Mouse (Mus musculus): Measurements from ENCODE around the gene Trim31. TPM values are rescaled to one million over a fixed set of nuclear protein-coding genes. Genes with fewer than 3 reads are reported as not detected.

Trim31 gene
- polyA plus RNA-seq, 2 experiments, result not detected

GRCm38 (mm10) chr17:36929236-36929932 is 31.5 kb downstream of the Trim31 start:
- no peak for TF ChIP-seq EP300 (IDR thresholded peaks at IDR 0.05; ENCODE audit: low read depth)
- no peak for TF ChIP-seq CTCF (IDR thresholded peaks at IDR 0.05; ENCODE audit: low read depth)
- no peak overlapping the region for H3K4me2 ChIP-seq (ENCODE audit: low read depth)
- no peak overlapping the region for H3K9ac ChIP-seq (replicated peaks)
- 57% methylated on average over 12 of the region's 12 CpGs for WGBS (ENCODE audit: insufficient replicate concordance)
- no peak overlapping the region for H3K4me3 ChIP-seq (ENCODE audit: insufficient read depth in 1 of 2, low read depth in 2 of 2, low read length in 2 of 2)
- no peaks in the 10 kb centered on the region for H3K9me3 ChIP-seq (ENCODE audit: control insufficient read depth, low read length)
- no peak for ATAC-seq (ENCODE audit: insufficient read depth)
- no peak overlapping the region for H3K27ac ChIP-seq
- no peaks in the 10 kb centered on the region for H3K4me1 ChIP-seq (replicated peaks; ENCODE audit: control insufficient read depth in 2 of 2, insufficient read depth in 2 of 2, low read length in 1 of 2)
- no peaks in the 10 kb centered on the region for H3K27me3 ChIP-seq (ENCODE audit: control insufficient read depth, insufficient read depth, low read length)
- no peaks in the 10 kb centered on the region for H3K36me3 ChIP-seq (replicated peaks; ENCODE audit: control insufficient read depth, insufficient read depth, low read depth)
- no peak for DNase-seq (ENCODE audit: low read depth in 3 of 3, low spot score in 3 of 3)

- no peak overlapping the region for H3K9ac ChIP-seq (replicated peaks)
Measured at GRCm38 (mm10) chr17:36930233-36930632, 32.3 kb downstream of the Trim31 start.

GRCm38 (mm10) chr17:36931130-36931529 is 33.2 kb downstream of the Trim31 start:
- Histone ChIP-seq H3K27ac (no peak overlapping the region), H3K4me1 (replicated peaks; ENCODE audit: control insufficient read depth in 2 of 2, insufficient read depth in 2 of 2, low read length in 1 of 2) (no peaks in the 10 kb centered on the region), H3K4me2 (ENCODE audit: low read depth) (no peak overlapping the region), H3K27me3 (ENCODE audit: control insufficient read depth, insufficient read depth, low read length) (no peaks in the 10 kb centered on the region), H3K36me3 (replicated peaks; ENCODE audit: control insufficient read depth, insufficient read depth, low read depth) (no peaks in the 10 kb centered on the region), H3K9me3 (ENCODE audit: control insufficient read depth, low read length) (no peaks in the 10 kb centered on the region), H3K9ac (replicated peaks) (no peak overlapping the region), H3K4me3 (ENCODE audit: insufficient read depth in 1 of 2, low read depth in 2 of 2, low read length in 2 of 2) (no peak overlapping the region)
- no peak for ATAC-seq (ENCODE audit: insufficient read depth)
- DNase-seq (ENCODE audit: low read depth in 3 of 3, low spot score in 3 of 3), result no peak
- 49% methylated on average over 4 of the region's 4 CpGs for WGBS (ENCODE audit: insufficient replicate concordance)
- TF ChIP-seq EP300 (IDR thresholded peaks at IDR 0.05; ENCODE audit: low read depth) (no peak), CTCF (IDR thresholded peaks at IDR 0.05; ENCODE audit: low read depth) (no peak)

More at GRCm38 (mm10) chr17:36930233-36930632, 32.3 kb downstream of the Trim31 start:
- Histone ChIP-seq H3K4me1 (replicated peaks; ENCODE audit: control insufficient read depth in 2 of 2, insufficient read depth in 2 of 2, low read length in 1 of 2) (no peaks in the 10 kb centered on the region), H3K27me3 (ENCODE audit: control insufficient read depth, insufficient read depth, low read length) (no peaks in the 10 kb centered on the region), H3K4me2 (ENCODE audit: low read depth) (no peak overlapping the region), H3K36me3 (replicated peaks; ENCODE audit: control insufficient read depth, insufficient read depth, low read depth) (no peaks in the 10 kb centered on the region), H3K9me3 (ENCODE audit: control insufficient read depth, low read length) (no peaks in the 10 kb centered on the region), H3K4me3 (ENCODE audit: insufficient read depth in 1 of 2, low read depth in 2 of 2, low read length in 2 of 2) (no peak overlapping the region), H3K27ac (no peak overlapping the region)
- ATAC-seq (ENCODE audit: insufficient read depth) (no peak), DNase-seq (ENCODE audit: low read depth in 3 of 3, low spot score in 3 of 3) (no peak)
- 46% methylated on average over 6 of the region's 6 CpGs for WGBS (ENCODE audit: insufficient replicate concordance)
- TF ChIP-seq CTCF (IDR thresholded peaks at IDR 0.05; ENCODE audit: low read depth), result no peak
- no peak for TF ChIP-seq EP300 (IDR thresholded peaks at IDR 0.05; ENCODE audit: low read depth)

GRCm38 (mm10) chr17:36931806-36932205 is 33.9 kb downstream of the Trim31 start:
- Histone ChIP-seq H3K4me1 (replicated peaks; ENCODE audit: control insufficient read depth in 2 of 2, insufficient read depth in 2 of 2, low read length in 1 of 2) (no peaks in the 10 kb centered on the region), H3K4me2 (ENCODE audit: low read depth) (no peak overlapping the region), H3K27ac (no peak overlapping the region), H3K9me3 (ENCODE audit: control insufficient read depth, low read length) (no peaks in the 10 kb centered on the region), H3K36me3 (replicated peaks; ENCODE audit: control insufficient read depth, insufficient read depth, low read depth) (no peaks in the 10 kb centered on the region), H3K9ac (replicated peaks) (no peak overlapping the region), H3K27me3 (ENCODE audit: control insufficient read depth, insufficient read depth, low read length) (no peaks in the 10 kb centered on the region), H3K4me3 (ENCODE audit: insufficient read depth in 1 of 2, low read depth in 2 of 2, low read length in 2 of 2) (no peak overlapping the region)
- DNase-seq (ENCODE audit: low read depth in 3 of 3, low spot score in 3 of 3) (no peak), ATAC-seq (ENCODE audit: insufficient read depth) (no peak)
- TF ChIP-seq CTCF (IDR thresholded peaks at IDR 0.05; ENCODE audit: low read depth) (no peak), EP300 (IDR thresholded peaks at IDR 0.05; ENCODE audit: low read depth) (no peak)
- WGBS (ENCODE audit: insufficient replicate concordance), result 26% methylated on average over 2 of the region's 2 CpGs

- Histone ChIP-seq H3K4me3 (ENCODE audit: insufficient read depth in 1 of 2, low read depth in 2 of 2, low read length in 2 of 2) (no peak overlapping the region), H3K9me3 (ENCODE audit: control insufficient read depth, low read length) (no peaks in the 10 kb centered on the region), H3K9ac (replicated peaks) (no peak overlapping the region), H3K27me3 (ENCODE audit: control insufficient read depth, insufficient read depth, low read length) (peaks cover 16% of the 10 kb centered on the region), H3K36me3 (replicated peaks; ENCODE audit: control insufficient read depth, insufficient read depth, low read depth) (no peaks in the 10 kb centered on the region), H3K27ac (no peak overlapping the region), H3K4me1 (replicated peaks; ENCODE audit: control insufficient read depth in 2 of 2, insufficient read depth in 2 of 2, low read length in 1 of 2) (no peaks in the 10 kb centered on the region), H3K4me2 (ENCODE audit: low read depth) (no peak overlapping the region)
- TF ChIP-seq EP300 (IDR thresholded peaks at IDR 0.05; ENCODE audit: low read depth), result no peak
- 46% methylated on average over 2 of the region's 2 CpGs for WGBS (ENCODE audit: insufficient replicate concordance)
- ATAC-seq (ENCODE audit: insufficient read depth) (no peak), DNase-seq (ENCODE audit: low read depth in 3 of 3, low spot score in 3 of 3) (no peak)
Measured at GRCm38 (mm10) chr17:36938056-36938455, 40.1 kb downstream of the Trim31 start.

All from liver, embryonic 14.5 days (tissue).